9 mouse cellular contexts compared by ENCODE assay signal in genomic region chr14:28509441-28510340, GRCm38 (mm10). TPM values are rescaled to one million over a fixed set of nuclear protein-coding genes. Genes with fewer than 3 reads are reported as not detected.
DNase-seq lines count a peak whose midpoint lies in the region; ATAC-seq lines count a peak whose summit lies in the region.
"Had no signal": no experiment of that assay in that cellular context is flagged by ENCODE, and none has a peak within 500 bp of the region (broad histone marks: within the 10 kb centered on the region; RNA-seq: fewer than 3 reads in every experiment).

No protein-coding gene starts in this region.

- peak overlapping the region; percentile 73 for H3K4me3 ChIP-seq in kidney, embryonic 16.5 days (ENCODE audit: low read length)
- H3K4me3 ChIP-seq in forebrain, embryonic 10.5 days: peak overlapping the region; percentile 72
- peak overlapping the region; percentile 61 for H3K4me3 ChIP-seq in hindbrain, embryonic 14.5 days (replicated peaks; ENCODE audit: low read length)
- H3K4me3 ChIP-seq in midbrain, embryonic 10.5 days: peak overlapping the region; percentile 80

- 1% methylated on average over 47 of the region's 47 CpGs for WGBS in kidney, embryonic 16.5 days
- under 1% methylated on average over 47 of the region's 47 CpGs for WGBS in forebrain, embryonic 10.5 days
- WGBS in hindbrain, embryonic 14.5 days: under 1% methylated on average over 47 of the region's 47 CpGs
- under 1% methylated on average over 47 of the region's 47 CpGs for WGBS in midbrain, embryonic 10.5 days

- ATAC-seq in kidney, embryonic 16.5 days (ENCODE audit: low FRiP score, low TSS enrichment): 0 out of 2 replicates have a peak, but pooled peaks have one; percentile 7
- ATAC-seq in hindbrain, embryonic 14.5 days (ENCODE audit: low FRiP score): no peak
- ATAC-seq in cerebellum, adult (ENCODE audit: insufficient number of reproducible peaks, low FRiP score, low TSS enrichment): no peak
- ATAC-seq: Patski had no signal

- no peaks in the 10 kb centered on the region for H3K36me3 ChIP-seq in kidney, embryonic 16.5 days (ENCODE audit: insufficient read depth, low read length)
- peaks cover 11% of the 10 kb centered on the region for H3K36me3 ChIP-seq in forebrain, embryonic 10.5 days (replicated peaks)
- no peaks in the 10 kb centered on the region for H3K36me3 ChIP-seq in hindbrain, embryonic 14.5 days (replicated peaks; ENCODE audit: control insufficient read depth, insufficient read depth)
- peaks cover 17% of the 10 kb centered on the region for H3K36me3 ChIP-seq in midbrain, embryonic 10.5 days

- peak overlapping the region; percentile 68 for H3K9ac ChIP-seq in kidney, embryonic 16.5 days (replicated peaks; ENCODE audit: low read length)
- H3K9ac ChIP-seq in hindbrain, embryonic 14.5 days: peak overlapping the region; percentile 76

- no peak for DNase-seq in kidney, adult 8-10 months
- DNase-seq in ZHBTc4 (ENCODE audit: low read depth, low spot score): peak; percentile 46
- peak; percentile 78 for DNase-seq in forebrain, embryonic 10.5 days (ENCODE audit: extremely low spot score, low spot score)
- peak; percentile 40 for DNase-seq in hindbrain, embryonic 14.5 days (ENCODE audit: low spot score)
- DNase-seq in midbrain, embryonic 10.5 days (ENCODE audit: low spot score): peak; percentile 80
- no peak for DNase-seq in spleen, postnatal 14 days (ENCODE audit: low spot score in 2 of 2)

- H3K4me2 ChIP-seq in kidney, embryonic 16.5 days (replicated peaks; ENCODE audit: low read depth, low read length): peak overlapping the region; percentile 91
- peak overlapping the region; percentile 98 for H3K4me2 ChIP-seq in hindbrain, embryonic 14.5 days (replicated peaks)

- H3K9me3 ChIP-seq in kidney, embryonic 16.5 days (ENCODE audit: low read length): no peaks in the 10 kb centered on the region
- no peaks in the 10 kb centered on the region for H3K9me3 ChIP-seq in forebrain, embryonic 10.5 days
- H3K9me3 ChIP-seq in hindbrain, embryonic 14.5 days (ENCODE audit: control insufficient read depth, low read length): no peaks in the 10 kb centered on the region
- H3K9me3 ChIP-seq in midbrain, embryonic 10.5 days (replicated peaks): no peaks in the 10 kb centered on the region

- peaks cover 34% of the 10 kb centered on the region for H3K4me1 ChIP-seq in kidney, embryonic 16.5 days (ENCODE audit: insufficient read depth, low read length)
- H3K4me1 ChIP-seq in forebrain, embryonic 10.5 days: peaks cover 83% of the 10 kb centered on the region
- peaks cover 24% of the 10 kb centered on the region for H3K4me1 ChIP-seq in hindbrain, embryonic 14.5 days (replicated peaks; ENCODE audit: control insufficient read depth, insufficient read depth, low read length)
- peaks cover 84% of the 10 kb centered on the region for H3K4me1 ChIP-seq in midbrain, embryonic 10.5 days

- H3K27ac ChIP-seq in kidney, embryonic 16.5 days (ENCODE audit: low read length): 0 out of 2 replicates have a peak overlapping the region, but pooled peaks have one; percentile 2
- H3K27ac ChIP-seq in forebrain, embryonic 10.5 days: peak overlapping the region; percentile 86
- peak overlapping the region; percentile 71 for H3K27ac ChIP-seq in hindbrain, embryonic 14.5 days
- peak overlapping the region; percentile 97 for H3K27ac ChIP-seq in midbrain, embryonic 10.5 days (replicated peaks)

- H3K27me3 ChIP-seq in kidney, embryonic 16.5 days (ENCODE audit: insufficient read depth, low read length): peaks cover 38% of the 10 kb centered on the region
- H3K27me3 ChIP-seq in forebrain, embryonic 10.5 days (ENCODE audit: poor library complexity, severe bottlenecking): peaks cover 90% of the 10 kb centered on the region
- peaks cover 57% of the 10 kb centered on the region for H3K27me3 ChIP-seq in hindbrain, embryonic 14.5 days (ENCODE audit: control insufficient read depth, insufficient read depth, low read length)
- peaks cover 57% of the 10 kb centered on the region for H3K27me3 ChIP-seq in midbrain, embryonic 10.5 days (ENCODE audit: low read depth, poor library complexity, severe bottlenecking)
- H3K27me3 ChIP-seq: Patski had no signal

RNA-seq across cellular contexts. Expression of gene Wnt5a, which starts 5.1 kb away (rescaled TPM):
- 26.0 and 27.9 TPM in 2 replicates for polyA plus RNA-seq in kidney, embryonic 16.5 days (2015; fragmentation: Nextera tagmentation; extraction: Ambion mirVana)
- 18.1 and 24.1 TPM in 2 replicates for polyA plus RNA-seq in forebrain, embryonic 10.5 days (2016; fragmentation: Nextera tagmentation; extraction: Ambion mirVana)
- 26.6 and 29.3 TPM in 2 replicates for polyA plus RNA-seq in hindbrain, embryonic 14.5 days (2014; fragmentation: Nextera tagmentation; extraction: Ambion mirVana)
- polyA plus RNA-seq in midbrain, embryonic 10.5 days (2016; fragmentation: Nextera tagmentation; extraction: Ambion mirVana): 49.5 and 49.7 TPM in 2 replicates

Comparison
In these comparisons a context has a peak if more than half of its experiments do, and no peak if none do; other contexts are left out.
1. H3K27ac ChIP-seq: peak in every context shown above with its lines; median percentile 97 in midbrain, embryonic 10.5 days; 86 in forebrain, embryonic 10.5 days; 71 in hindbrain, embryonic 14.5 days; 2 in kidney, embryonic 16.5 days.
2. DNase-seq: peak in ZHBTc4 (single experiment), forebrain, embryonic 10.5 days (single experiment), hindbrain, embryonic 14.5 days (single experiment) and midbrain, embryonic 10.5 days (single experiment); none in kidney, adult 8-10 months (0 of 2) and spleen, postnatal 14 days (0 of 2).
3. Peak in every context shown above with its lines, with median percentiles within 50 percentile points of each other: H3K4me3 ChIP-seq.